Mouse (Mus musculus): ENCODE measurements at regions not wholly inside any gene's neighbourhood (a gene's known extent, or its start where the extent isn't known, plus 50 kb on each side); places are given as distances from the start of the nearest gene placed in this dataset.

GRCm38 (mm10) chr3:47866061-47866460 lies 1418.0 kb upstream of the Pabpc4l start:
- no peak for DNase-seq (ENCODE audit: low spot score in 2 of 2)

GRCm38 (mm10) chr3:47863591-47863990 lies 1415.6 kb upstream of the Pabpc4l start:
- DNase-seq (ENCODE audit: low spot score in 2 of 2), result peak; percentile 2

- no peak for DNase-seq (ENCODE audit: low spot score in 2 of 2)
Observed at GRCm38 (mm10) chr3:47845613-47846012, 1397.6 kb upstream of the Pabpc4l start.

GRCm38 (mm10) chr3:47836541-47837240 lies 1388.7 kb upstream of the Pabpc4l start:
- DNase-seq (ENCODE audit: low spot score in 2 of 2), result no peak

- no peak for DNase-seq (ENCODE audit: low spot score in 2 of 2)
Observed at GRCm38 (mm10) chr3:47818361-47818760, 1370.3 kb upstream of the Pabpc4l start.

- no peak for DNase-seq (ENCODE audit: low spot score in 2 of 2)
Observed at GRCm38 (mm10) chr3:47817564-47817963, 1369.5 kb upstream of the Pabpc4l start.
